Mouse (Mus musculus): ENCODE measurements at regions not wholly inside any gene's neighbourhood (a gene's known extent, or its start where the extent isn't known, plus 50 kb on each side); places are given as distances from the start of the nearest gene placed in this dataset.

- DNase-seq (ENCODE audit: low spot score), result no peak
Observed at GRCm38 (mm10) chr16:31598409-31598988, 64.7 kb upstream of the Dlg1 start.

- DNase-seq (ENCODE audit: low spot score), result no peak
Observed at GRCm38 (mm10) chr16:31598989-31599421, 64.2 kb upstream of the Dlg1 start.

- no peak for DNase-seq (ENCODE audit: low spot score)
Observed at GRCm38 (mm10) chr16:31601278-31601677, 62.0 kb upstream of the Dlg1 start.

- DNase-seq (ENCODE audit: low spot score), result no peak
Observed at GRCm38 (mm10) chr16:31603185-31603584, 60.1 kb upstream of the Dlg1 start.

- DNase-seq (ENCODE audit: low spot score), result peak; percentile 24
Observed at GRCm38 (mm10) chr16:31606389-31607177, 56.7 kb upstream of the Dlg1 start.

- DNase-seq (ENCODE audit: low spot score), result no peak
Observed at GRCm38 (mm10) chr16:31608964-31609363, 54.3 kb upstream of the Dlg1 start.

GRCm38 (mm10) chr16:31609394-31610172 lies 53.7 kb upstream of the Dlg1 start:
- DNase-seq (ENCODE audit: low spot score), result no peak
